Mouse (Mus musculus): ENCODE measurements around the gene Rbm17. TPM values are rescaled to one million over a fixed set of nuclear protein-coding genes. Genes with fewer than 3 reads are reported as not detected.

Gene Rbm17
- polyA plus RNA-seq, 1 experiment from 2014 or later, result 200 TPM

Other genes with a start within 250 kb of the Rbm17 start
- gene Pfkfb3, start 50.1 kb downstream of the Rbm17 start, polyA plus RNA-seq (2014; fragmentation: Nextera tagmentation; extraction: Ambion mirVana), result 14.1 and 18.4 TPM in 2 replicates
- gene Gm17490, start 22.1 kb upstream of the Rbm17 start, polyA plus RNA-seq (2014; fragmentation: Nextera tagmentation; extraction: Ambion mirVana), result not detected in 2 replicates
- gene Il2ra, start 38.7 kb upstream of the Rbm17 start, polyA plus RNA-seq (2014; fragmentation: Nextera tagmentation; extraction: Ambion mirVana), result not detected in 2 replicates
- gene Il15ra, start 101.1 kb upstream of the Rbm17 start, polyA plus RNA-seq (2014; fragmentation: Nextera tagmentation; extraction: Ambion mirVana), result 0.13 and 0.25 TPM in 2 replicates
- 122 and 127 TPM in 2 replicates for gene Fbh1, start 173.4 kb upstream of the Rbm17 start, polyA plus RNA-seq (2014; fragmentation: Nextera tagmentation; extraction: Ambion mirVana)
- 33.2 and 34.8 TPM in 2 replicates for gene Ankrd16, start 173.7 kb upstream of the Rbm17 start, polyA plus RNA-seq (2014; fragmentation: Nextera tagmentation; extraction: Ambion mirVana)